Mouse (Mus musculus): ENCODE data around the gene Xpr1. TPM values are rescaled to one million over a fixed set of nuclear protein-coding genes. Genes with fewer than 3 reads are reported as not detected.
A peak's percentile ranks its signal among the peaks of the same experiment; 100 is the strongest.

The Xpr1 gene
- 7.5 and 8.7 TPM in 2 replicates for polyA plus RNA-seq (2015; fragmentation: Nextera tagmentation; extraction: Ambion mirVana)

- H3K27ac ChIP-seq: peak within 1 kb of the TSS; percentile 80
- WGBS: under 1% methylated on average over 74 of the region's 82 CpGs
- H3K4me2 ChIP-seq: peak within 1 kb of the TSS; percentile 86
- no peaks in the 10 kb centered on the region for H3K36me3 ChIP-seq
- H3K4me3 ChIP-seq: peak within 1 kb of the TSS; percentile 93
- ATAC-seq (ENCODE audit: borderline replicate concordance, extremely low read depth, low FRiP score, low TSS enrichment): peak; percentile 97
- H3K27me3 ChIP-seq: no peaks in the 10 kb centered on the region
- H3K4me1 ChIP-seq: peaks cover 3% of the 10 kb centered on the region; the same call in 1 of the 2 replicates
- H3K9ac ChIP-seq: peak within 1 kb of the TSS; percentile 67
- H3K9me3 ChIP-seq: no peaks in the 10 kb centered on the region
Measured at GRCm38 (mm10) chr1:155416701-155417677, at the start of gene Xpr1. Xpr1 (minus strand) TSS chr1:155417415.

- Histone ChIP-seq H3K36me3 (no peaks in the 10 kb centered on the region), H3K4me1 (no peaks in the 10 kb centered on the region), H3K9ac (no peak overlapping the region), H3K9me3 (no peaks in the 10 kb centered on the region), H3K27me3 (no peaks in the 10 kb centered on the region), H3K4me2 (no peak overlapping the region), H3K4me3 (no peak overlapping the region), H3K27ac (no peak overlapping the region)
- 73% methylated on average over 10 of the region's 10 CpGs for WGBS
- no peak for ATAC-seq (ENCODE audit: borderline replicate concordance, extremely low read depth, low FRiP score, low TSS enrichment)
Measured at GRCm38 (mm10) chr1:155463442-155463841, 46.2 kb upstream of the Xpr1 start.

- H3K4me1 ChIP-seq: no peaks in the 10 kb centered on the region
- 72% methylated on average over 5 of the region's 5 CpGs for WGBS
- ATAC-seq (ENCODE audit: borderline replicate concordance, extremely low read depth, low FRiP score, low TSS enrichment): no peak
- H3K4me2 ChIP-seq: no peak overlapping the region
- H3K27ac ChIP-seq: no peak overlapping the region
- no peaks in the 10 kb centered on the region for H3K36me3 ChIP-seq
- H3K4me3 ChIP-seq: no peak overlapping the region
- H3K9me3 ChIP-seq: no peaks in the 10 kb centered on the region
- no peaks in the 10 kb centered on the region for H3K27me3 ChIP-seq
- no peak overlapping the region for H3K9ac ChIP-seq
Measured at GRCm38 (mm10) chr1:155462582-155462981, 45.4 kb upstream of the Xpr1 start.

GRCm38 (mm10) chr1:155457532-155457931 is 40.3 kb upstream of the Xpr1 start:
- H3K27me3 ChIP-seq: no peaks in the 10 kb centered on the region
- H3K9me3 ChIP-seq: no peaks in the 10 kb centered on the region
- H3K4me3 ChIP-seq: no peak overlapping the region
- H3K27ac ChIP-seq: no peak overlapping the region
- ATAC-seq (ENCODE audit: borderline replicate concordance, extremely low read depth, low FRiP score, low TSS enrichment): no peak
- H3K36me3 ChIP-seq: no peaks in the 10 kb centered on the region
- H3K9ac ChIP-seq: no peak overlapping the region
- no peaks in the 10 kb centered on the region for H3K4me1 ChIP-seq
- 58% methylated on average over 7 of the region's 7 CpGs for WGBS
- no peak overlapping the region for H3K4me2 ChIP-seq

GRCm38 (mm10) chr1:155453180-155453579 is 36.0 kb upstream of the Xpr1 start:
- H3K9ac ChIP-seq: no peak overlapping the region
- no peaks in the 10 kb centered on the region for H3K9me3 ChIP-seq
- no peak for ATAC-seq (ENCODE audit: borderline replicate concordance, extremely low read depth, low FRiP score, low TSS enrichment)

GRCm38 (mm10) chr1:155448932-155449331 is 31.7 kb upstream of the Xpr1 start:
- Histone ChIP-seq H3K9me3 (no peaks in the 10 kb centered on the region), H3K36me3 (no peaks in the 10 kb centered on the region), H3K4me3 (no peak overlapping the region), H3K27me3 (no peaks in the 10 kb centered on the region), H3K4me1 (no peaks in the 10 kb centered on the region), H3K27ac (no peak overlapping the region), H3K9ac (no peak overlapping the region), H3K4me2 (no peak overlapping the region)
- 0 out of 2 replicates have a peak, but pooled peaks have one; percentile 46 for ATAC-seq (ENCODE audit: borderline replicate concordance, extremely low read depth, low FRiP score, low TSS enrichment)
- 71% methylated on average over 2 of the region's 2 CpGs for whole genome bisulfite sequencing

More at GRCm38 (mm10) chr1:155453180-155453579, 36.0 kb upstream of the Xpr1 start:
- H3K36me3 ChIP-seq: no peaks in the 10 kb centered on the region
- WGBS: 75% methylated on average over 8 of the region's 8 CpGs
- H3K4me1 ChIP-seq: no peaks in the 10 kb centered on the region
- no peaks in the 10 kb centered on the region for H3K27me3 ChIP-seq
- no peak overlapping the region for H3K4me3 ChIP-seq
- no peak overlapping the region for H3K27ac ChIP-seq
- H3K4me2 ChIP-seq: no peak overlapping the region

GRCm38 (mm10) chr1:155447277-155447676 is 30.1 kb upstream of the Xpr1 start:
- Histone ChIP-seq H3K27ac (no peak overlapping the region), H3K9ac (no peak overlapping the region), H3K9me3 (no peaks in the 10 kb centered on the region), H3K4me3 (no peak overlapping the region), H3K4me2 (no peak overlapping the region), H3K27me3 (no peaks in the 10 kb centered on the region), H3K4me1 (no peaks in the 10 kb centered on the region), H3K36me3 (no peaks in the 10 kb centered on the region)
- no peak for ATAC-seq (ENCODE audit: borderline replicate concordance, extremely low read depth, low FRiP score, low TSS enrichment)
- 63% methylated on average over 6 of the region's 6 CpGs for WGBS

- ATAC-seq (ENCODE audit: borderline replicate concordance, extremely low read depth, low FRiP score, low TSS enrichment): no peak
- WGBS: 89% methylated on average over 4 of the region's 4 CpGs
- no peak overlapping the region for H3K4me3 ChIP-seq
Measured at GRCm38 (mm10) chr1:155443115-155443514, 25.9 kb upstream of the Xpr1 start.

GRCm38 (mm10) chr1:155442521-155443001 is 25.3 kb upstream of the Xpr1 start:
- WGBS: 62% methylated on average over 13 of the region's 13 CpGs
- Histone ChIP-seq H3K4me3 (no peak overlapping the region), H3K36me3 (no peaks in the 10 kb centered on the region), H3K9ac (no peak overlapping the region), H3K27ac (no peak overlapping the region), H3K9me3 (no peaks in the 10 kb centered on the region), H3K4me2 (no peak overlapping the region), H3K4me1 (peaks cover 3% of the 10 kb centered on the region; the same call in 1 of the 2 replicates), H3K27me3 (no peaks in the 10 kb centered on the region)
- no peak for ATAC-seq (ENCODE audit: borderline replicate concordance, extremely low read depth, low FRiP score, low TSS enrichment)

More at GRCm38 (mm10) chr1:155443115-155443514, 25.9 kb upstream of the Xpr1 start:
- no peaks in the 10 kb centered on the region for H3K9me3 ChIP-seq
- H3K4me1 ChIP-seq: no peaks in the 10 kb centered on the region
- H3K9ac ChIP-seq: no peak overlapping the region
- H3K36me3 ChIP-seq: no peaks in the 10 kb centered on the region
- no peak overlapping the region for H3K4me2 ChIP-seq
- no peaks in the 10 kb centered on the region for H3K27me3 ChIP-seq
- H3K27ac ChIP-seq: no peak overlapping the region

- Histone ChIP-seq H3K27ac (no peak overlapping the region), H3K27me3 (no peaks in the 10 kb centered on the region), H3K4me2 (no peak overlapping the region), H3K9ac (no peak overlapping the region), H3K4me1 (peaks cover 3% of the 10 kb centered on the region; the same call in 1 of the 2 replicates), H3K36me3 (no peaks in the 10 kb centered on the region), H3K9me3 (no peaks in the 10 kb centered on the region), H3K4me3 (no peak overlapping the region)
- ATAC-seq (ENCODE audit: borderline replicate concordance, extremely low read depth, low FRiP score, low TSS enrichment): no peak
- 48% methylated on average over 7 of the region's 7 CpGs for WGBS
Measured at GRCm38 (mm10) chr1:155439551-155439950, 22.3 kb upstream of the Xpr1 start.

- 33% methylated on average over 3 of the region's 3 CpGs for WGBS
- Histone ChIP-seq H3K9me3 (no peaks in the 10 kb centered on the region), H3K9ac (no peak overlapping the region), H3K4me2 (no peak overlapping the region), H3K27ac (peak overlapping the region; percentile 31; the same call in 1 of the 2 replicates), H3K36me3 (no peaks in the 10 kb centered on the region), H3K4me3 (no peak overlapping the region), H3K27me3 (no peaks in the 10 kb centered on the region), H3K4me1 (peaks cover 3% of the 10 kb centered on the region; the same call in 1 of the 2 replicates)
- no peak for ATAC-seq (ENCODE audit: borderline replicate concordance, extremely low read depth, low FRiP score, low TSS enrichment)
Measured at GRCm38 (mm10) chr1:155438525-155438924, 21.3 kb upstream of the Xpr1 start.

- no peak overlapping the region for H3K4me2 ChIP-seq
Measured at GRCm38 (mm10) chr1:155429304-155429703, 12.1 kb upstream of the Xpr1 start.

More at GRCm38 (mm10) chr1:155429304-155429703, 12.1 kb upstream of the Xpr1 start:
- no peak for ATAC-seq (ENCODE audit: borderline replicate concordance, extremely low read depth, low FRiP score, low TSS enrichment)
- H3K4me3 ChIP-seq: no peak overlapping the region
- no peak overlapping the region for H3K27ac ChIP-seq
- 79% methylated on average over 7 of the region's 7 CpGs for WGBS
- H3K9ac ChIP-seq: no peak overlapping the region
- no peaks in the 10 kb centered on the region for H3K27me3 ChIP-seq
- H3K9me3 ChIP-seq: no peaks in the 10 kb centered on the region
- H3K36me3 ChIP-seq: no peaks in the 10 kb centered on the region
- H3K4me1 ChIP-seq: no peaks in the 10 kb centered on the region

Measured in lung, embryonic 15.5 days (tissue).